Mouse (Mus musculus) intestine, embryonic 14.5 days (tissue): ENCODE data around the gene Gpcpd1. TPM values are rescaled to one million over a fixed set of nuclear protein-coding genes. Genes with fewer than 3 reads are reported as not detected.

Source experiments
- ATAC-seq: fragments of 200-750 bp; cut with Nextera tagmentation; replicated peaks from 2 replicates; pipeline ENCODE4 v1.8.0; 2017; ENCODE audit warnings: low read depth, moderate number of reproducible peaks, moderate TSS enrichment, moderate library complexity; ENCODE audit not compliant: low FRiP score, low TSS enrichment
- DNase-seq: peaks from one replicate; pipeline ENCODE4 v3.0.0-alpha.2; 2018; ENCODE audit warnings: low spot score
- H3K27ac ChIP-seq: fragments of 300-500 bp; sonication (generic); 2 replicates; pipeline ENCODE4 v1.5.1; 2014; ENCODE audit warnings: low read depth, mild to moderate bottlenecking, control low read depth
- H3K27me3 ChIP-seq: fragments of 300-500 bp; sonication (generic); replicated peaks from 2 replicates; pipeline ENCODE4 v1.6.1; 2014; ENCODE audit warnings: low read length, control low read depth; ENCODE audit not compliant: control insufficient read depth, insufficient read depth
- H3K36me3 ChIP-seq: fragments of 300-500 bp; sonication (generic); 2 replicates; pipeline ENCODE4 v1.6.1; 2014; ENCODE audit warnings: low read length, control low read depth; ENCODE audit not compliant: control insufficient read depth, insufficient read depth
- H3K4me1 ChIP-seq: fragments of 300-500 bp; sonication (generic); replicated peaks from 2 replicates; pipeline ENCODE4 v1.6.1; 2014; ENCODE audit warnings: low read length, control low read depth, mixed read lengths; ENCODE audit not compliant: control insufficient read depth, insufficient read depth
- H3K4me2 ChIP-seq: fragments of 300-500 bp; sonication (generic); 2 replicates; pipeline ENCODE4 v1.6.1; 2014; ENCODE audit warnings: low read length
- H3K4me3 ChIP-seq: fragments of 300-500 bp; sonication (generic); 2 replicates; pipeline ENCODE4 v1.5.1; 2014; ENCODE audit warnings: low read depth, low read length, control low read depth, mixed read lengths
- H3K9ac ChIP-seq: fragments of 300-500 bp; sonication (generic); 2 replicates; pipeline ENCODE4 v1.6.1; 2014; ENCODE audit warnings: mild to moderate bottlenecking, low read length
- H3K9me3 ChIP-seq: fragments of 300-500 bp; sonication (generic); 2 replicates; pipeline ENCODE4 v1.6.1; 2016; ENCODE audit warnings: low read length, control low read depth; ENCODE audit not compliant: control insufficient read depth
- WGBS: fragments of 180-500 bp; shearing (Covaris S2); extraction: QIAGEN DNeasy Blood & Tissue Kit; methylation state at CpG from one replicate; pipeline ENCODE4 v1.1.7; 2014; 5-methylcytosine and 5-hydroxymethylcytosine counted together
- polyA plus RNA-seq: library from polyadenylated mRNA; unstranded; fragments of >200 nt; fragmentation: Nextera tagmentation; extraction: Ambion mirVana; gene quantifications from 2 replicates; pipeline ENCODE4 v1.2.1, GENCODE M21; 2014

Gene Gpcpd1
- polyA plus RNA-seq, 1 experiment from 2014 or later = 29.2 TPM

DNA sequence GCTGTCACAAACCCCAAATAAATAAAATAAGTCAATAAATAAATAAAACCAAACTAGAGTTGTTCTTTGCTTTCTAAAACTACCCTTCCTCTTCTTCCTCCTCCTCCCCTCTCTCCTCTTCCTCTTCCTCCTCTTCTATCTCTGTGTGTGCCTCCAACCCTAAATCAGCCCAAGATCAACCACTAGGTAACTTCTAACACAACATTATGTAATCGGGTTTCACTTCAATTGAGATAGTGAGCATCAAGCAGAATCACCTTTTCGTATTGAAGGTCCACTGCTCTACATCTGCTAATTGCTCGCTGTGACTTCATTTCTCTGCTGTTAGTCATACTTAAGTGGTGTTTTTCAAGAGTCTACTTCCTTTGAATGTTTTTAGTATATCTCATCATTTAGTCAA, 8.8 kb downstream of the Gpcpd1 start:
- H3K36me3 ChIP-seq = no peaks in the 10 kb centered on the region
- ATAC-seq (no peak), DNase-seq (no peak)
- H3K27me3 ChIP-seq = no peaks in the 10 kb centered on the region
- H3K4me2 ChIP-seq = no peak overlapping the region
- H3K4me3 ChIP-seq = no peak overlapping the region; the same call in 1 of the 2 replicates
- no peak overlapping the region for H3K9ac ChIP-seq
- H3K27ac ChIP-seq = no peak overlapping the region
- WGBS = 93% methylated on average over 3 of the region's 3 CpGs
- H3K4me1 ChIP-seq = peaks cover 13% of the 10 kb centered on the region; the same call in 1 of the 2 replicates
- H3K9me3 ChIP-seq = no peaks in the 10 kb centered on the region

GRCm38 (mm10) chr2:132578059-132578458, 9.5 kb downstream of the Gpcpd1 start:
- Histone ChIP-seq H3K9me3 (no peaks in the 10 kb centered on the region), H3K27ac (peak overlapping the region; percentile 98), H3K4me1 (peaks cover 13% of the 10 kb centered on the region; the same call in 1 of the 2 replicates), H3K36me3 (no peaks in the 10 kb centered on the region), H3K4me2 (peak overlapping the region; percentile 65), H3K4me3 (peak overlapping the region; percentile 60), H3K9ac (peak overlapping the region; percentile 92), H3K27me3 (no peaks in the 10 kb centered on the region)
- DNase-seq = peak; percentile 99
- peak; percentile 99 for ATAC-seq
- 2% methylated on average over 32 of the region's 38 CpGs for WGBS

GRCm38 (mm10) chr2:132577431-132577981, 10.0 kb downstream of the Gpcpd1 start:
- Histone ChIP-seq H3K4me2 (peak overlapping the region; percentile 65), H3K36me3 (no peaks in the 10 kb centered on the region)
- WGBS = under 1% methylated on average over 39 of the region's 41 CpGs

DNA sequence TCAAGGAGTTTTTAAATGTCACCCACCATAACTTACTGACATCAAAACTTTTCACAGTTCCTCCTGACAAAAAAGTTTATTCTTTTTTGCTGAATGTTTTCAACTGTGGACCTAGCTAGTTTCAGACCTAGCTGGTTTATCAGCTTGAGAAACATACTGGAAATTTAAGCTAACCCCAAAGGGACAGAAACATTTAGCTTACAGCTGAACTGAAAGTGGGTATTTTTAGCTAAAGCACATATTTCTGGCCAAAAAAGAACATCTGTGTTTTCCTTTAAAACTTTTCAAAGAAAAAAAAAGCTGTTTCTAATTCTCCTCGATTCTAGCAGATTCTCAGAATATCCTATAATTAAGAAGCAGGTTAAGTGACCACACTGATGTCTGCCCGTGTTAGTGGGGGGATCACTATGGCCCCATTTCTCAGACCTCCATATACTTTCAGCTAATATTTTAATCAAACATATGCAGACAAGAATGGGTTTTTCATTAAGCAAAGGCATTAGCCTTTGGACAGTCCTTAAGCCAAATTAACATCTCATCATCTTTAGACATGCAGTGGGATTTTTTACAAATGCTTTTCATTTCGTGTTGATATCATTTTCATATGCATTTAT, 10.9 kb downstream of the Gpcpd1 start:
- Histone ChIP-seq H3K27ac (no peak overlapping the region), H3K4me2 (peak overlapping the region; percentile 65), H3K27me3 (no peaks in the 10 kb centered on the region), H3K9ac (peak overlapping the region; percentile 92), H3K4me1 (0 out of 2 replicates have a peak, but pooled peaks cover 9% of the 10 kb centered on the region), H3K9me3 (no peaks in the 10 kb centered on the region), H3K4me3 (peak overlapping the region; percentile 60), H3K36me3 (peaks cover 3% of the 10 kb centered on the region; the same call in 1 of the 2 replicates)
- DNase-seq (no peak), ATAC-seq (no peak)
- 45% methylated on average over 3 of the region's 3 CpGs for WGBS

More at GRCm38 (mm10) chr2:132577431-132577981, 10.0 kb downstream of the Gpcpd1 start:
- Histone ChIP-seq H3K4me3 (peak overlapping the region; percentile 60), H3K27ac (peak overlapping the region; percentile 98), H3K27me3 (no peaks in the 10 kb centered on the region), H3K9ac (peak overlapping the region; percentile 92), H3K4me1 (peaks cover 13% of the 10 kb centered on the region; the same call in 1 of the 2 replicates), H3K9me3 (no peaks in the 10 kb centered on the region)
- DNase-seq (peak; percentile 86), ATAC-seq (peak; percentile 78)

- H3K9me3 ChIP-seq = no peaks in the 10 kb centered on the region
- no peak overlapping the region for H3K27ac ChIP-seq
- DNase-seq = no peak
- no peak overlapping the region for H3K4me3 ChIP-seq
- no peak overlapping the region for H3K9ac ChIP-seq
- no peak overlapping the region for H3K4me2 ChIP-seq
- H3K27me3 ChIP-seq = no peaks in the 10 kb centered on the region
- H3K4me1 ChIP-seq = 0 out of 2 replicates have a peak, but pooled peaks cover 9% of the 10 kb centered on the region
- peaks cover 11% of the 10 kb centered on the region for H3K36me3 ChIP-seq
- no peak for ATAC-seq
- WGBS = 76% methylated on average over 11 of the region's 11 CpGs
Observed at GRCm38 (mm10) chr2:132575759-132576439, 11.6 kb downstream of the Gpcpd1 start.

GRCm38 (mm10) chr2:132575256-132575655, 12.3 kb downstream of the Gpcpd1 start:
- H3K4me1 ChIP-seq = 0 out of 2 replicates have a peak, but pooled peaks cover 9% of the 10 kb centered on the region
- H3K27ac ChIP-seq = no peak overlapping the region
- no peaks in the 10 kb centered on the region for H3K9me3 ChIP-seq
- H3K27me3 ChIP-seq = no peaks in the 10 kb centered on the region
- H3K4me3 ChIP-seq = no peak overlapping the region
- H3K9ac ChIP-seq = no peak overlapping the region
- no peak for ATAC-seq
- WGBS = 31% methylated on average over 3 of the region's 3 CpGs
- peaks cover 17% of the 10 kb centered on the region for H3K36me3 ChIP-seq
- no peak for DNase-seq
- no peak overlapping the region for H3K4me2 ChIP-seq

- DNase-seq (no peak), ATAC-seq (no peak)
- Histone ChIP-seq H3K4me3 (no peak overlapping the region), H3K4me2 (no peak overlapping the region), H3K27ac (no peak overlapping the region), H3K9ac (no peak overlapping the region), H3K36me3 (peaks cover 29% of the 10 kb centered on the region), H3K27me3 (no peaks in the 10 kb centered on the region), H3K9me3 (no peaks in the 10 kb centered on the region), H3K4me1 (0 out of 2 replicates have a peak, but pooled peaks cover 9% of the 10 kb centered on the region)
- 82% methylated on average over 2 of the region's 2 CpGs for WGBS
Observed at GRCm38 (mm10) chr2:132573280-132573679, 14.2 kb downstream of the Gpcpd1 start.

GRCm38 (mm10) chr2:132572651-132573050, 14.9 kb downstream of the Gpcpd1 start:
- 0 out of 2 replicates have a peak, but pooled peaks cover 9% of the 10 kb centered on the region for H3K4me1 ChIP-seq
- H3K9me3 ChIP-seq = no peaks in the 10 kb centered on the region
- no peak overlapping the region for H3K27ac ChIP-seq
- no peak overlapping the region for H3K9ac ChIP-seq
- DNase-seq (no peak), ATAC-seq (no peak)
- H3K27me3 ChIP-seq = no peaks in the 10 kb centered on the region
- peaks cover 32% of the 10 kb centered on the region for H3K36me3 ChIP-seq
- H3K4me3 ChIP-seq = no peak overlapping the region
- 96% methylated on average over 3 of the region's 3 CpGs for WGBS
- no peak overlapping the region for H3K4me2 ChIP-seq
